Mouse (Mus musculus) skeletal muscle tissue, adult 2 months (tissue): ENCODE measurements at regions not wholly inside any gene's neighbourhood (a gene's known extent, or its start where the extent isn't known, plus 50 kb on each side); places are given as distances from the start of the nearest gene placed in this dataset.
A peak's percentile ranks its signal among the peaks of the same experiment; 100 is the strongest.

Experiments
- DNase-seq: peaks from one replicate; pipeline ENCODE4 v3.0.0-alpha.2; 2012; ENCODE audit warnings: low read depth, low spot score

DNA sequence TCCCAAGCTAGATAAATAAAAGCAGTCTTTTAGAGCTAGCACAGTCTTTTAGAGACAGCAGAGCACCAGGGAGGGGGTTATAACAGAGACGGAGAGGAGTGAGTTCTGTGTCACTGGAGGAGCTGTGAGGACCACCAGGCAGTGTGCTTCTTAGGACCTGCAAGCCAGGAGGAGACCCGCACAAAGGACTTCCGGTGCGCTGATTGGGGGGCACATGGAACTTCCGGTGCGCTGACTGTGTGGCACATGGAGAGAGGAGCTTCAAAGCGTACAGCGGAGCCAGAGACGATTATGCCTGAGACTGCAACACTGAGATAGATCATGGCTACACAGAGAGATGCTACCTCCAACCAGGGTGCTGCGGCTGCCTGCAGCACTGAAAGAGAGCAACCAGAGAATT, 53.4 kb downstream of the Rpl37a start:
- DNase-seq: no peak

GRCm38 (mm10) chr1:72765046-72765810, 54.1 kb downstream of the Rpl37a start:
- DNase-seq: no peak

- no peak for DNase-seq
These were observed 54.9 kb upstream of the Igfbp2 start for GRCm38 (mm10) chr1:72769428-72769827.

- DNase-seq: no peak
These were observed 51.6 kb upstream of the Igfbp2 start for GRCm38 (mm10) chr1:72772708-72773107.

GRCm38 (mm10) chr1:72773234-72773633, 51.1 kb upstream of the Igfbp2 start:
- DNase-seq: peak; percentile 35
